Mouse (Mus musculus): ENCODE results near the gene Apoc3.

- TF ChIP-seq ZNF384 (IDR thresholded peaks at IDR 0.05; ENCODE audit: low read depth, low read length), result no peak
- TF ChIP-seq CHD2 (IDR thresholded peaks at IDR 0.05; ENCODE audit: low read depth, low read length), result no peak
- TF ChIP-seq ZC3H11A (IDR thresholded peaks at IDR 0.05; ENCODE audit: borderline replicate concordance, low read depth, low read length), result no peak
- TF ChIP-seq HCFC1 (IDR thresholded peaks at IDR 0.05; ENCODE audit: borderline replicate concordance, insufficient read depth, low read length), result peak; percentile 74
- TF ChIP-seq MAFK (IDR thresholded peaks at IDR 0.05; ENCODE audit: insufficient read depth, low read depth, low read length), result no peak
These were observed 47.4 kb upstream of the Apoc3 start, which contains the start of gene Bud13 for GRCm38 (mm10) chr9:46282631-46283436.
